Mouse (Mus musculus): ENCODE data around the gene Lmtk2.
A peak's percentile ranks its signal among the peaks of the same experiment; 100 is the strongest.

Lmtk2 gene

DNA sequence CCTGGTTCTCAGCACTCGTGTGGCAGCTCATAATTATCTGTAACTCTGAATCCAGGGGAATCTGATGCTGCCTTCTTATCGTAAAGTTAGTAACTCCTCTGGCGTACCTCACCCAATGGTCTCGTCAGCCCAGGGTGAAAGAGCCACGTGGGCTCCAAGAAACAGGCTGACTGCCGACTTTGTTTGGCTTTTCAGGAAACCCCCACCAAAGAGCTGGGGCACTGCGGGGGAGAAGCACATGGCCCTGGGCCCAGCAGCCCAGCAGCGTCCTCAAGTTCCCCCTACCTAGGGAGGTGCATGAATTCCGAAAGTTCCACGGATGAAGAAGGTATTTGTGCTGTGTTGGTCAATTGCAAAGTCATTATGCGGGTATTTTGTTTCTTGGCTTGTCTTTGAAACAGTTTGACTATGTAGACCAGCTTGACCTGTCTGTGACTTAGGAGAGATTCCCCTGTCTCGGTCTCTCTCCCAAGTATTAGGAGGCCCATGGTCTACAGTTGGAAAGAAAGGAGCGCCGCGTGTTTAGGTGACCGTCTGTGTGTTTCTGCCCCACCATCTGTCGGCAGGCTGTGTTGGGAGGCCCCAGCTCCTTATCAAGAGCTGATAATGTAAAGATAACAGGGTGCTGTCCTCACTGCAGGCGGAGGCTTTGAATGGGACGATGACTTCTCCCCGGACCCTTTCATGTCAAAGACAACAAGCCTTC is 82.5 kb downstream of the Lmtk2 start:
- no peak for DNase-seq

DNA sequence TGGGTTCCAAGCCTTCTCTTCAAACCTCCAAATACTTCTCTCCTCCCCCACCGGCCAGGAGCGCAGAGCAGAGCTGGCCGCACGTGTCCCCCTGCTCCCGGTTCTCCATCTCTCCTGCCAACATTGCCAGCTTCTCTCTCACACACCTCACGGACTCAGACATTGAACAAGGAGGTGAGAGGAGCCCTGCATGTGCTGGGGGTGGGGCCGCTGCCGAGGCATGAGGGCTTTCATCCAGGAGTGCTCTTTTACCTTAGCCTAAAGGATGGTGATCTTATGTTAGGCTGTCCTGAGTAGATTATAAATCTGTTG is 83.0 kb downstream of the Lmtk2 start:
- no peak for DNase-seq

DNA sequence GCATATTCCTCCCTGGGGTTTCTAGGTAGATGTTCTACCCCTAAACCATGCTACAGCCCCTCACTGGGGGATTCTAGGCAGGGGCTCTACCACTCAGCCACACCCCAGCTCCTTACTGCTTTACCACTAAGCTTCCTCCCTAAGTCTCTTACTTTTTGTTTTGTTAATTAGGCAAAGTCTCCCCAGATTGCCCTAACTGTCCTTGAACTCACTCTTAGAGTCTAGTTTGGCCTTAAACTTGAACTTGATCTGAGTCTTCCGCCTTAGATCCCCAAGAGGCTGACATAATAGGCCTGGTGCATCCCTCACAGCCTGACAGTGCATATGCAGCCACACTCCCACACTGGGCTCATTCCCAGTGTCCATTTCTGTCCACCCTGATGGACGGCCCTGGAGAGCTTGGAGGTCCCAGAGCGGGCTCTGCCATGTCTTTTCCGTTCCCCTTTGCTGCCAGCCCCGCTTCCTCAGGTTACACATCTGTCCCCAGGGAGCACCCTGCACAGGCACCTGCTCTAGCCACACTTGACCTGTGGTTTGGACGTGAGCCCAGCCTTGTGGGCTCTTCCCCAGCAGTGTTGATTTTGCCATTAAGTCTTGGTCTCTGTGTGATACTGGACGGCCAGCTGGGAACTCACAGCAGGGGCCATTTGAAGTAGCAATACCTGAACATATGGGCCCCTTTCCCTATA is 83.6 kb downstream of the Lmtk2 start:
- DNase-seq = no peak

DNA sequence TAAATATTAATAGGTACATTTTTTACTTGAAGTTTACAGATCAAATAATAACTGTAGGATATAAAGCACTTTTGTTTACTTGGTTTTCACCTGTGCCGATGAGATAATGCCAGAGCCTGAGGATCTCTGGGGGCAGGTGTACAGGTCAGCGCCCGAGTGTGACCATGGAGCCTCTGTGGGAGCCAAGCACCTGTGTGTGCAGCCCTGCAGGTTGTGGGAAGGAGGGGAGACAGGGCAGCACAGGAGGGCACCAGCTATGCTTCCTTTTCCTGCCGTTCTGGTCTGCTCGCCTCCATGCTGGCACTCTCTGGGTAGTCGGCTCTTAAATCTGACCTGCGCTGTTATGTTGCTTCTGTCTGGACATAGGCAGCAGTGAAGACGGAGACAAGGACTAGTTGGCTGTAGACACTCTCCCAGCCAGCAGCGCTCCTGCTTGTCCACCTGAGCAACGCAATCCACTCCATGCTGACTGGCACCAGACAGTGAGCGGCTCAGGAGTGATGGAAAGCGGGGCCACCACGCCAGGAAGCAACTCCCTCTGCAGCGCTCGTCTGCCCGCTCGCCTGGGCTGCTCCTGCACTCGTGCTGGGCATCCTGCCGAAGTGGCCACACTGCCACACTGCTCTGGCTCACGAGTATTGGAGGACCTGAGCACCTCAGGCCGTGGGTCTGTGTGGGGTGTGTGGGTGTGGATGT is 84.3 kb downstream of the Lmtk2 start:
- DNase-seq = no peak

DNA sequence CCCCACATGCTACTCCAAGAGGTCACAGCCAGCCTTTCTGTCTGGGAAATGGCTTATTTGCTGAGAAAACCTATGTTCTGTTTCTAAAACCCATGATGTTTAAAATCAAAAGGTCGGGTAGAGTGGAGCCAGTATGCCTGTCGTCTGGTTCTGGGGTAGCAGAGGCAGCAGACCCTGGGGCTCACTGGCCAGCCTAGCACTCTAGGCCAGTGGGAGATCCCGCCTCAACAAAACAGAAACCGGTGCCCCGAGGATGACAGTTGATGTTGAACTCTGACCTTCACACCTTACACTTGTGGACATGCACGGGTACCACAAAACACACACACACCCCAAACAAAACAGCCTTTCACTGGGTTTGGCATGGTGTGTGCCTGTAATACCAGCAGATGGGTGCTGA is 88.2 kb downstream of the Lmtk2 start:
- no peak for DNase-seq

DNA sequence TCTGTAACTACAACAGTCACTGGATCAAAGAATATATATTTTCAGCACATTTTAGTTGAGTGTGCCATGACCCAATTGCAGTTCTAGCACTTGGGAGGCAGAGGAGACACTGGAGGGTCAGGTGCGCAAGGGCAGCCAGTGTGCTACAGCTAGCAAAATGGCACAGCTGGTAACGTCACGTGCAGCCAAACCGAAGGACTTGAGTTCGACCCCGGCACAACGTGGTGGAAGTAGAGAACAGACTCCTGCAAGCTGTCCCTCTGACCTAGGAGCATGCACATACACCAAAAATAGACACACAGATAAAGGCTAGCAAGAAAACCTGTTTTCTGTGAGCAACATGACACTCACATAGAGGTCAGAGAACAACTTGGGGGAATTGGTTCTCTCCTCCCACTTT is 89.1 kb downstream of the Lmtk2 start:
- no peak for DNase-seq

DNA sequence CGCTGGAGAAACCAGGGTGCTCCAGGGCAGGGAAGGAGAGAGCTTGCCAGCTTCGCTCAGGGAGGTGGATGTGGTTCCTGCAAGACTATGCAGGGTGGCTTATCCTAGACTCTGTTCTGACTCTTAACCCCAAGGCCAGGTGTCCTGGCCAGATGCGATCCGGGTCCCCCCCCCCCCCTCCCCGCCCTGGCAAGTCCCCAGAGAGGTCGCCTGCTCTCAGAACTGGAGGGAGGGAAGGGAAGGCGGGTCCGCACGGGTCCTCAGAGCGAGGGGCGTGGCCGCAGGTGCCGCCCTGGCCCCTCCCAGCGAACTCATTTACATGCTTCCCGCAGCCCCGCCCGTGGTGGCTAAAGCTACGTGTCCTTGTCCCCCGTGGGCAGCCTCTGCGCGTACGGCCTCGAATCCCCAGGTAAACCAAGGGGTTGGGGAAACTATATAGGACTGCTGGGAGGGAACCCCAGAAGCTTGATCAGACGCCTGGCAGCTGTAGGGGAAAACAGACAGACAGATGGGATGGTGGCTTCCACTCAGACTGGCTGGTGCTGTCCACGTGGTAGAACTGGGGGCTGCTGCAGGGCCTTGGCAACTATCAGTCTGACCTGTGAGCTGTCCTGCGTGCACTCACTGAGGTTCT is 89.8 kb downstream of the Lmtk2 start, which contains the start of gene Bhlha15:
TSS of gene Bhlha15 (plus strand) at position 337 of the 634 bp plus-strand sequence.
- DNase-seq = peak; percentile 78 to 84

DNA sequence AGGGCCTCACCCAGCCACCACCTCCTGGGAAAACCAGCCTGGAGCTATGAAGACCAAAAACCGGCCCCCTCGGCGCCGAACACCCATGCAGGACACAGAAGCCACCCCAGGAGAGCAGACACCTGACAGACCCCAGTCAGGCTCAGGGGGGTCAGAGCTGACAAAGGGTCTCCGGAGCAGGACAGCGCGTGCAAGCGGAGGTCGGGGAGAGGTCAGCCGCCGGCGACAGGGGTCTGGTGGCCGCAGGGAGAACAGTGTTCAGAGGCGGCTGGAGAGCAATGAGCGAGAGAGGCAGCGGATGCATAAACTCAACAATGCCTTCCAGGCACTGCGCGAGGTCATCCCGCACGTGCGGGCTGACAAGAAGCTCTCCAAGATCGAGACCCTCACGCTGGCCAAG is 90.8 kb downstream of the Lmtk2 start:
- DNase-seq = no peak

DNA sequence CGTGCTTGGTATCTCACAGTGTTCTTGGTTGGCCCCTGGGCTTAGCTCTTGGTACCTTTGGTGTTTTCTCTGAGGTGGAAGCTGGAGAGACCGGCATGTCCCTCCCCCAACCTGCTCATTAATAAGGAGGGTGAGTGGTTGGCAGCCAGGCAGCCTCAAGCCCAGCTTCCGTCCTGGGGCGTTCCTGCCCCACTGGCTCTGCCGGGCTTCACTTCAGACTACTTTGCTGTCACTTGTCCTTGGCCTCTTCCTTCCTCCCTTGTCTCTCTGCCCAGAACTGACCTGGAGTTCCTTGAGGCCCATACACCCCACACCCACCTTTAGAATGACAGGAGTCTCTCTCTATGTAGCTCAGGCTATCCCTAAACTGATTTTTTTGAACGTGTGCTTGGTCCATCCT is 92.4 kb downstream of the Lmtk2 start:
- DNase-seq = peak in 1 of 2 experiments; percentile 27

DNA sequence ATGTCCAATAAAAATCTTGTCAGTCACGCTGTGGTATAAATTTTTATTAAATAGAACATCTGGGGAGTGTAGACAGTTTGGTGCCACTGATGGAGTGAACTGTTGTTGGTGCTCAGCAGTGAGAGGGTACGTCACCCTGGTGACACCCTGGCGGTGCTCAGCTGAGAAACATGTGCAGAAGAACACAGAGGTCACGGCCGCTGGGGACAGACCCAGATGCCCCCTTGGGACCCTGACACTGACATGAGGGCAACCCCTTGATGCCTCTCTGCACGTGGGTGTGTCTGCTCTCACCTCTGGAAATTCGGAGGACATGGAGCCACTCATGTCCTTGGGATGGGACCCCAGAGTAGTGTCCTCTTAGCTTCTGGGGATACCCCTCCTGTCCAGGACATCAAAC is 94.2 kb downstream of the Lmtk2 start:
- DNase-seq = no peak

DNA sequence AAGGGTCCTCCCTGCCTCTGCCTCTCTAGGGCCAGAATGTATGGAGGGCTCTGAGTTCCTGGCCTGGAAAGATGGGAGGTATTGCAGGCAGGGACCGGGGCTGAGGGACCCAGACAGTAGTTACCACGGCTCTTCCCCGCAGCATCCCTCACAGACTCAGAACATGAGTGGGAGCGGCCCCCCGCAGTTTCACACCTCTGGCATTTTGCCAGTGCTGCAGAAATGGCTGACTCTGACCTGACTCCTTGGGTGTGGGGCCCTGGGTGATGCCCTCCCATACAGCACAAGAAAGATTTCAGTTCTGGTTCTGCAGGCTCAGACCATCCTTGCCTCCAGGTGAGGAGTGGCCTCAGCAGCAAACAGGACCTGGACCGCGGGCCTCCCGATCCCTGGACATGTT is 95.3 kb downstream of the Lmtk2 start:
- no peak for DNase-seq

DNA sequence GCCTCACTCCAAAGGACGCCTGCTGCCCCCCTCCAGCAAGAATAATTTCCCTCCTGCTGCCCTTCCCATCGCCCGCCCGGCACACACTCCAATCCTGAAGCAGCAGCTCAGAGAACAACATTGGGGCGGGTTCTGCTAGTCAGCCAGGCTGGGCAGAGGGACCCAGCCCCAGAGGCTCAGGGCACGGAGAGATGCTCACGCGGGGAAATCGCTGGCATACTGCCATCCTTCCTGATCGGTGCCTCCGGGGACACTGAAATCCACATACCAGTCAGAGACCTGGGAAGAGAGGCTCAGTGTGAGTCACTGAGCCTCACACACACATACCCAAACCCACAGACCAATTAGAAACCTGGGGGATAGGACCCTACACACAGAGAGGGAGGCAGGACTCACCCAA is 100.4 kb downstream of the Lmtk2 start:
- DNase-seq = peak in 1 of 2 experiments; percentile 23

DNA sequence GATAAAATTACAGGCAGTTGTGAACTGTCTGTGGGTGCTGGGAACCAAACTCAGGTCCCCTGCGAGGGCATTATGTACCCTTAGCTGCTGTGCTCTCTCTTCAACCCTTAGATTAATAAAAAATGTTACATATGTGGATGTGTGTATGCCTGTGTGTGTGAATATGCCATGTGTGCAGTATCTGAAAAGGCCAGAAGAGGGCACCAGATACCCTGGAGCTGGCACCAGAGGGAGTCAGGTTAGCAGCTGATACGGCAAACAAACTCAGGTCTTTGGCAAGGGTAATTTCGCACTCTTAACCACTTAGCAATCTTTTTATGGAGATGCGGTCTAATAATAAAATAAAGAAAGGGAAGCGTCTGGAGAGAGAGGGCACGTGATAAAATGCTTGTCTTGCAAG is 102.2 kb downstream of the Lmtk2 start:
- no peak for DNase-seq

DNA sequence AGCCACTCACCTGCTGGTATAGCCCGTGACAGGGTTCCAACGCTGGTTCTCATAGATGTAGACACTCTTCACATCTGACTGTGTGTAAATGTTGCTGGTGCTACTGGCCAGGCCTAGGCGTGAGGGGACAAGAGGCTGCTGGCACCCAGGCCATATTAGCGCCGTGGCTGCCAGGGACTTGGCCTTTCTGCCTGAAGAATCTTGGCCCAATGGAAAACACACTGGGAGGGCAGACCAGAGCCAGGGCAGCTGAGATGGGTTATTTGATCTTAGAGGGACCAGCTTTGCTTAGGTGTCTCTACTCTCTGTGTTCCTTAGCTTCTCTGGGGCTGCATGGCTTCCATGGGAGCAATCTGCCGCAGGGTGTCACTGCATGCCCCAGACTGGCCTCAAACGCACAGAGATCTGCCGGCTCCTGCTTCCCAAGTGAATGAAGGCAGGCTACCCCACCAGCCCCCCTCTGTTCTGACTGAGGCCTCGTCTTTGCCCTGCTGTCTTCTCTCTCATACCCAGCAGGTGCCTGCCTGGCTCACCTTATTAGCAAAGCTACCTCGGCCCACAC is 103.2 kb downstream of the Lmtk2 start:
- DNase-seq = no peak

DNA sequence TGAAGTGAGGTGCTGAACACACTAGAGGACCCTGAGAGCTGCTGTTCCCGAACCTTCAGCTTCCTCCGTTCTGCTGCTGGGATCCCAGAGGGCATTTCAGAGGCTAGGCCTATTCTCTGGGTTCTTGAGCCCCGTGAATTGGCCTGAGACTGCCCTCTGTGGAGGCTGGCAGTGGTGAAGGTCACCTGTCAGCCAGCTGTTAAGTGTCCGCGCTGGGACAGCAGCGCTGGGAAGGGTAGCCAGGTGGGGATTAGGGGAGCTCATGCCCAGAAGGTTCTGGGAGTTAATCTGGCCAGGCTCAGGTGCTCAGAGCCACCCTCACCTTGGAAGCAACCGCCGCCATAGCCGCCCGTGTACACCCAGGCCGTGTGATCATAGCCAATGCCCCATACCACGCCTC is 104.1 kb downstream of the Lmtk2 start:
- no peak for DNase-seq

DNA sequence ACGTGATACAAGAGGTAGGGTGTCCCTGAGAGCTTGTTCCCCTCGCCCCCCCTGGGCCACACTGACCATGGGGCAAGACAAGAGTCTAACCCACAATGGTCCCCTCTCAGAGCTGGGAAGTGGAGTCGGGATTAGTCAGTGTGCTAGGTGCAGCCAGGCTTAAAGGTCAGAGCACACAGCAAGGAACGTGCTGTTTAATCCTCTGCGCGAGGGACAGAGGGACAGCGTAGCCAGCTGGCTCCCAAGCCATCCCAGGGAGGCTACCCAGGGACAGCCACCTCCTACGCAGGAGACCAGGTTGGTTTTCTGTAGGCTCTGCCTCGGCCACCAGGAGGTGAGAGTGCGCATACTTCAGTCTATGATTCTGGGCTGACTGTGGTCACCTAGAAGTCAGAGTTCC is 104.7 kb downstream of the Lmtk2 start:
- DNase-seq = peak in 1 of 2 experiments; percentile 38

DNA sequence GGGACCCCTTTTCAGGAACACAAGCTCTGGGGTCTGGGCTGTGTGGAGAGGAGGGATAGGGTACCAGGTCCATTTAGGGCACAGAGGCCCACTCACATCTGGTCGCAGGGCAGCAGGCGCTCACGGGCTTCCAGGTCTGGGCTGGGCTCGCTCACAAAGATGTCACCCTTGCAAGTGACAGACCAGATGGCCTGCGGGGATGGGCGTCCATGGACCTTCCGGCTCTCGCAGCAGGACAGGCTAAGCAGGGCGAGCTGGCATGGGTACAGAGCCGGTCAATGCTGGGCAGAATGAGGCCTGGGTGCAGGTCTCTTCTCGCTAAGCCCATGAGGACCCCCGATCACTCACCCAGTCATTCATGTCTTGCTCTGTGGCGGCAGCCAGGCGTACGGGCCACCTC is 105.8 kb downstream of the Lmtk2 start:
- no peak for DNase-seq

DNA sequence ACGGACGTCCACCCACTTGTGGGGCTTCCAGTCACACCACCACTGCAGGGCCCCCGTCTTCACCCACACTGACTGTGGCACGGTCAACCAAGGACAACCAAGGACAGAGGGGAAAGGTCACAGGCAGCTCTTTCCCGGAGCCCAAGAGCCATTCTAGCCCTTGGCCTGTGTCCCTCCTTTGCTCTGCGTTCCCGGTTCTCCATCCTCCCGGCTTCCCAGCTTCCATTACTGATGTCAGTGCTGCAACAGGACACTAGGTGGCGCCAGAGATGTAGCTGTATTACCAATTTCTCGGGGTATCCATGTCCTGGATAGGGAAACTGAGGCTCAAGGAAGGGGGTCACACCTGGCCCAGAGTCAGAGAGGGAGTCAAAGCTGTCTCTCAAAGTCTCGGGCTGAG is 107.2 kb downstream of the Lmtk2 start:
- peak; percentile 32 to 78 for DNase-seq

DNA sequence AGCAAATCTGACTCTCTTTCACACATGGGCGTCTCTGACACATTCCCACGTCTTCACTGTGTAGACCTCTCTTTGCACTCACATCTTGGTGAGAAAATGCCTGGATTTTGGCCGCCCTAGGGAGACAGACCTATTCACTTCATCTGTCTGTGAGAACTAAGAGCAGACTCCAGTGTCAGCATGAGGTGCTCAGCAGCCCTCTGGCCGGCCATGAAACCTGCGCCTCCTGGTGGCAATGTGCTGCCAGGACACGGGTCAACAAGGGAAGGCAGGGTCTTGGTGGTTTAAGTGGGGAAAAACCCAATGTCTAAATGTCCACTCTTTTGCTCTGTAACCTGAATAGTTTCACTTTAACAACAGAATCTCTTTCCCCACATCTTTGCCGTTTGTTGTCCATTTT is 114.2 kb downstream of the Lmtk2 start:
- DNase-seq = peak; percentile 36 to 85

DNA sequence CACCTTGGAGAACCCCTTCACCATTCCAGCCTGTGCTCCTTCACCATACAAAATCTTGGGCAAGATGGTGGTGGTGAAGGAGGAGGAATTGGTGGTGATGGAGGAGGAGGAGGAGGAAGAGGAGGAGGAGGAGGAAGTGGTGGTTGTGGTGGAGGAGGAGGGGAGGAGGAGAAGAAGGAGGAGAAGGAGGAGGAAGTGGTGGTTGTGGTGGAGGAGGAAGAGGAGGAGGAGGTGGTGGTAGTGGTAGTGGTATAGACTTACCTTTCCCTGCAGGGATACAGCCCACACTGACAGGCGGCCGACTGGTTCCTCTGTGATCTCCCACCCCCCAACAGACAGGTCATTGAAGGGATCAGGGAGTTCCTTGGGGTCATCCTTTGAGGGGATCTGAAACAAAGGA is 115.8 kb downstream of the Lmtk2 start:
- no peak for DNase-seq

DNA sequence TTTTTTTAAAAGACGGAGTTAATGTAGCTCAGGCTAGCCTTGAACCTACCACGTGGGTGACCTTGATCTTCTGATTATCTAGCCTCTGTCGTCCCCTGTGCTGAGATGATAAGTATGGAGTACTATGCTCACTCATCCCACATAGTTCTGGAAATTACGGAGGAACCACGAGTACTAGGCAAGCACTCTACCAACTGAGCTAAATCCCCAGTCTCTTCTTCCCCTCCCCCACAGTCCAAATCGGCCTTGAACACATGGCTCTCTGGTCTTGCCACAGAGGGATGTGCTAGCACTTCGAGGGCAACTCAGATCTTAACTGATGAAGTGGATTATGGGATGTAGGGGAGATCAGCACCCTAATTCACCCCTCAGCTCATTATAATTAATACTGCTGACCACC is 117.8 kb downstream of the Lmtk2 start:
- no peak for DNase-seq

DNA sequence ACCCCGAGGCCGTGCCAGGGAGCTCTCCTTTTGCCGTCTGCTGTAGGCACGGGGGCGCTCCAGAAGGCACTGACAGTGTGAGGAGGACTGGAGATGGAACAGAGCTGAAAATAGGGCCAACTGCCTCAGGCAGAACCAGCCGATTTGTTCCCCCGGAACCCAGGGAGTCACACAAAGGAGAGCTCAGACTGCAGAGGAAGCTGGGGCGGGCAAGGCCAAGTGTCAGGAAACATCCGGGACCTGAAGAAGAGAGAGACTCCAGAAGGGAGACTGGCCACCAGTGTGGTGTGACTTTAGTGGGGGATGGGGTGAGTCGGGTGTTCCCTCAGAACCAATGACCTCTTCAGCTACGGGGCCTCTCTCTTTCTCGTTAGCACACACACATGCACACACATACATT is 119.1 kb downstream of the Lmtk2 start:
- peak; percentile 60 to 62 for DNase-seq

DNA sequence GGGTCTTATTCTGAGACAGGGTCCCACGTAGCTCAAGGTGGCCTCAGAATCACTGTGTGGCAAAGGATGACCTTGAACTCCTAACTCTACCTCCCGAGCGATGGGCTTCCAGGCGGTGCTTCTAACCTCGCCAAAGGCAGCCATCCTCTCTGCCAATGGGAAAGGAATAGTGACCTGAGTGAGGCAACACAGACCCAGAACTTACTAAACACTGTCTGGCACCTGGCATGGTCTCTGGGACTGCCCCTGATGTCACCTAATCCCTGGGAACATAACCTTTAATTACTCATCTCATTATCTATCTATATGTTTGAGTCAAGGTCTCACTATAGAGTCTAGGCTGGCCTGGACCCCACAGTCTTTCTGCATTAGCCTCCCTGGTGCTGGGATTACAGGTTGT is 119.7 kb downstream of the Lmtk2 start:
- no peak for DNase-seq
